Mouse (Mus musculus): ENCODE results near the gene Zfp536. TPM values are rescaled to one million over a fixed set of nuclear protein-coding genes. Genes with fewer than 3 reads are reported as not detected.

The Zfp536 gene
- polyA plus RNA-seq, 1 experiment from 2014 or later, result 3.9 TPM

DNA sequence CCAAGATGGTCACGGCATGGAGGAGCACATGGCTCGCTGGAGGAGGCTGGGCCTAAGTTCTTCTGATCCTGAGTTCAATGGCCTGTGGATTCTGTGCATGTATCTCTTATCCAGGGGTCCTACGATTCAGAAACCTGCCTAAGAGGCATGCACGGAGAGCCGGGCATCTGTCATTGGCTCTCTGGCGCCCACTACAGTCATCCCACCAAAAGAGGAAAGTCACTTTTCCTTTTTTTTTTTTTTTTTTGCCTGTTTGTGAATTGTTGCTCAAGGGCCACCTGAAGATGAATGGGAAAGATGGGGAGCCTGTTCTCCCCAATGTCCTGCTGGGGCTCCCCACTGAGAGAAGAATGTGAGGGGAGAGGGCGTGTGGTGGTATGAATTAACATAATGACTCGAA is 301.7 kb downstream of the Zfp536 start:
- WGBS, result 52% methylated on average over 8 of the region's 8 CpGs
- Histone ChIP-seq H3K9ac (ENCODE audit: low read length) (no peak overlapping the region), H3K4me3 (ENCODE audit: control insufficient read depth in 1 of 2, insufficient read depth in 1 of 2, low read depth in 1 of 2, low read length in 2 of 2) (no peak overlapping the region), H3K4me1 (ENCODE audit: control insufficient read depth in 2 of 2, insufficient read depth in 2 of 2, low read length in 2 of 2) (no peaks in the 10 kb centered on the region), H3K9me3 (ENCODE audit: control insufficient read depth, low read length) (no peaks in the 10 kb centered on the region), H3K36me3 (ENCODE audit: control insufficient read depth, insufficient read depth, low read length) (no peaks in the 10 kb centered on the region), H3K27me3 (ENCODE audit: control insufficient read depth, insufficient read depth, low read length) (no peaks in the 10 kb centered on the region), H3K4me2 (ENCODE audit: low read length) (no peak overlapping the region), H3K27ac (replicated peaks in 1 of 2; ENCODE audit: control insufficient read depth in 1 of 2, insufficient read depth in 1 of 2, low read depth in 2 of 2, low read length in 2 of 2) (no peak overlapping the region)
- ATAC-seq (ENCODE audit: insufficient number of reproducible peaks, insufficient read depth, low FRiP score, low read depth), result no peak

GRCm38 (mm10) chr7:37466477-37467243 is 306.8 kb downstream of the Zfp536 start:
- Histone ChIP-seq H3K27ac (replicated peaks in 1 of 2; ENCODE audit: control insufficient read depth in 1 of 2, insufficient read depth in 1 of 2, low read depth in 2 of 2, low read length in 2 of 2) (no peak overlapping the region), H3K9me3 (ENCODE audit: control insufficient read depth, low read length) (no peaks in the 10 kb centered on the region), H3K27me3 (ENCODE audit: control insufficient read depth, insufficient read depth, low read length) (no peaks in the 10 kb centered on the region), H3K4me1 (ENCODE audit: control insufficient read depth in 2 of 2, insufficient read depth in 2 of 2, low read length in 2 of 2) (peaks cover 0 to 2% of the 10 kb centered on the region in 2 experiments; a peak in 1 of 4 replicates), H3K4me3 (ENCODE audit: control insufficient read depth in 1 of 2, insufficient read depth in 1 of 2, low read depth in 1 of 2, low read length in 2 of 2) (no peak overlapping the region), H3K4me2 (ENCODE audit: low read length) (no peak overlapping the region), H3K9ac (ENCODE audit: low read length) (no peak overlapping the region), H3K36me3 (ENCODE audit: control insufficient read depth, insufficient read depth, low read length) (no peaks in the 10 kb centered on the region)
- 21% methylated on average over 9 of the region's 9 CpGs for WGBS
- ATAC-seq (ENCODE audit: insufficient number of reproducible peaks, insufficient read depth, low FRiP score, low read depth), result no peak; the same call in 1 of the 2 replicates

DNA sequence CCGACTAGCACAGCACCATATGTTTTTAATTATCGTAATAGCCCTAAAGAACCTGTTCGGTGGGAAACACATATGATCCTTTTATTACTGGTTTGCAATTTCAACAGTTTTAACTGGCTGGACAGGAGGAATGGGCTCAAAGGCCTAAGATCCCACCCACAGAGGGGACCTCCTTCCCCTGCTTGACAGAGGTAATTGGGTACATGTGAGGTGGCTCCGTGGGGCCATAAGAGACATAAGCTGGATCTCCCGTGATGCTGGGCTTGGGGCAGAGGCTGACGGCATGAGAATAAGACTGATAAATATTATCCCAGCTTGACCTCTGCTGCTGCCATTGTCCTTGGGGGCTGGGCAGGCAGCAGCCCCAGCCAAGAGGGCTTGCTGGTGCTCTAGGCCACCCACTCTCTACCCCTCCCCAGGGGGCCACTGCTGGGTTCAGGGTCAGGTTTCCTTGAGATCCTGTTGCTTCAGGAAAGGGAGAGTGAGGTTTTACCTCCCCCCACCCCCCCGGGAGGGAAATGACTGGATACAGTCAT is 309.2 kb downstream of the Zfp536 start:
- no peak overlapping the region for H3K4me3 ChIP-seq (ENCODE audit: control insufficient read depth in 1 of 2, insufficient read depth in 1 of 2, low read depth in 1 of 2, low read length in 2 of 2)
- no peaks in the 10 kb centered on the region for H3K9me3 ChIP-seq (ENCODE audit: control insufficient read depth, low read length)
- no peaks in the 10 kb centered on the region for H3K36me3 ChIP-seq (ENCODE audit: control insufficient read depth, insufficient read depth, low read length)
- H3K27me3 ChIP-seq (ENCODE audit: control insufficient read depth, insufficient read depth, low read length), result no peaks in the 10 kb centered on the region
- no peak overlapping the region for H3K9ac ChIP-seq (ENCODE audit: low read length)
- no peak for ATAC-seq (ENCODE audit: insufficient number of reproducible peaks, insufficient read depth, low FRiP score, low read depth)
- H3K27ac ChIP-seq (replicated peaks in 1 of 2; ENCODE audit: control insufficient read depth in 1 of 2, insufficient read depth in 1 of 2, low read depth in 2 of 2, low read length in 2 of 2), result no peak overlapping the region
- H3K4me1 ChIP-seq (ENCODE audit: control insufficient read depth in 2 of 2, insufficient read depth in 2 of 2, low read length in 2 of 2), result peaks cover 0 to 2% of the 10 kb centered on the region in 2 experiments; a peak in 1 of 4 replicates
- no peak overlapping the region for H3K4me2 ChIP-seq (ENCODE audit: low read length)
- 54% methylated on average over 7 of the region's 7 CpGs for whole genome bisulfite sequencing

DNA sequence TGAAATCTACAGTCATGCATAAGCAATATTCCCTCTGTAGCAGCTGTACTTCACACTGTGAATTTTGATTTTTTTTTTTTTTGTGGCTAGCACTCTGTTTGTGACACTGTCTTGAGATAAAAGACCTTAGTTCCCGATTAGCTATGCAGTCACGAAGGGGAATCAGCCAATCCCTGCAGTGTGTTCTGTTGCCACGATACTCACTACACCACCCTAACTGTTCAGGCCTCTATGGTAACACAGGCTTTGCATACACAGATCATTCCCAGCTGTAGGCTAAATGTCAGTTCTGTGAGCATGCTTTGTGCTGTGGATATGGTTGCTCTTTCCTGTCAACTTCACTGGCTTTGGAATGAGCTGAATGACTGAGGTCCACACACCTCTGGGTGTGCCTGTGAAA is 325.9 kb downstream of the Zfp536 start:
- Histone ChIP-seq H3K27me3 (ENCODE audit: control insufficient read depth, insufficient read depth, low read length) (no peaks in the 10 kb centered on the region), H3K36me3 (ENCODE audit: control insufficient read depth, insufficient read depth, low read length) (no peaks in the 10 kb centered on the region), H3K4me2 (ENCODE audit: low read length) (no peak overlapping the region), H3K4me1 (ENCODE audit: control insufficient read depth in 2 of 2, insufficient read depth in 2 of 2, low read length in 2 of 2) (no peaks in the 10 kb centered on the region), H3K9me3 (ENCODE audit: control insufficient read depth, low read length) (no peaks in the 10 kb centered on the region), H3K9ac (ENCODE audit: low read length) (no peak overlapping the region), H3K27ac (replicated peaks in 1 of 2; ENCODE audit: control insufficient read depth in 1 of 2, insufficient read depth in 1 of 2, low read depth in 2 of 2, low read length in 2 of 2) (no peak overlapping the region), H3K4me3 (ENCODE audit: control insufficient read depth in 1 of 2, insufficient read depth in 1 of 2, low read depth in 1 of 2, low read length in 2 of 2) (no peak overlapping the region)
- 77% methylated on average over 3 of the region's 3 CpGs for WGBS
- no peak for ATAC-seq (ENCODE audit: insufficient number of reproducible peaks, insufficient read depth, low FRiP score, low read depth)

DNA sequence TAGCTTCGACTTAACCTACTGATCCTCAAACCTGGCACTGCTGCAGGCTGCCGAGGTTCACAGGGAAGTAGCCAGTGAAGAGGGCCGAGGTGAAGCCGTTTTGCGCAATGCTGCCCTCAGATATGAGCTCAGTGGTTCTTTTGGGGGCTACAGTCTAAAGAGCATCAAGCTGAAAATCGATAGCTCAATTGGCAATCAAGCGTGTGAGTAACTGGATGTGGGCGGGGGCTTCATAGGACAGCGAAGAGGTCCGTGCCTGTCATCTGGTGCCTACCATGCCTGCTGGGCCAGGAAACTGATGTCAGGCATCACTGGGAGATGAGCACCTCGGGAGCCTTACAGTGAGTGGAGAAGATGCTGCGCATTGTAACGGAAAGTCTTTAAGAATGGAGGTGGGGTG is 333.5 kb downstream of the Zfp536 start:
- 82% methylated on average over 13 of the region's 13 CpGs for WGBS
- ATAC-seq (ENCODE audit: insufficient number of reproducible peaks, insufficient read depth, low FRiP score, low read depth), result no peak
- no peak overlapping the region for H3K27ac ChIP-seq (replicated peaks in 1 of 2; ENCODE audit: control insufficient read depth in 1 of 2, insufficient read depth in 1 of 2, low read depth in 2 of 2, low read length in 2 of 2)
- no peaks in the 10 kb centered on the region for H3K9me3 ChIP-seq (ENCODE audit: control insufficient read depth, low read length)
- no peak overlapping the region for H3K9ac ChIP-seq (ENCODE audit: low read length)
- no peak overlapping the region for H3K4me2 ChIP-seq (ENCODE audit: low read length)
- no peaks in the 10 kb centered on the region for H3K27me3 ChIP-seq (ENCODE audit: control insufficient read depth, insufficient read depth, low read length)
- H3K36me3 ChIP-seq (ENCODE audit: control insufficient read depth, insufficient read depth, low read length), result no peaks in the 10 kb centered on the region
- no peak overlapping the region for H3K4me3 ChIP-seq (ENCODE audit: control insufficient read depth in 1 of 2, insufficient read depth in 1 of 2, low read depth in 1 of 2, low read length in 2 of 2)
- no peaks in the 10 kb centered on the region for H3K4me1 ChIP-seq (ENCODE audit: control insufficient read depth in 2 of 2, insufficient read depth in 2 of 2, low read length in 2 of 2)

DNA sequence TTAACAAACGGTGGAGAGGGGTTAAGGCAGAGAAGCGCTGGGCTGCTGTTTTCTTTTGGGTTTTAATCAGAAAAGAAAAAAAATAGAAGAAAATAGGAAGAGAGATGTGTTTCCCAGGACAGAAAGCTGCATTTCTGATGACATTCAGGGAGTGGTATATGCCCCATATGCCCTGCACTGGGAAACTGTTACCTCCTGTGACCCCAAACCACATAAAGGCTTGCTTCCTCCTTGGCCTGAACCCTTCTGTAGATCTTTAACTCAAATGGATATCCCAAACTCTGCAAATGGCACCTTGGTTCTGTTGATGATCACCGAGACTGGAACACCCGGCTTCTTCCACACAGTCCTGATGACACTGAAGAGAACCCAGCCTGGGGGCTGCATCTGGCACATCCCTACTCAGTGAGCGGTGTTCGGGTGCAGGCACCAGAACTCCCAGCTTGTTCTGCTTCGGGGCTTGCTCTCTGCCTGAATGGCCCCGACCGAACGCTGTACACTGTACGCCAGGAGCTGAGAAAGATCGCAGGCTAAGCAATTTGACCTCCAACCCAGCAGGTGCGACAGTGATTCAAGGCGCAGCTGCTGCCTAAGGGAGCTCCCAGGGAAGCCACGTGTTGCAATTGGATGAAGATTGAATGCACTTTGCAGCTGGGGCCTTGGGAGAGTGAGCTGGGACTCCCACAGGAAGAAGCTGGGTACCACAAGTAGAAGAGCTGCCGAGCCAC is 334.2 kb downstream of the Zfp536 start:
- H3K4me1 ChIP-seq (ENCODE audit: control insufficient read depth in 2 of 2, insufficient read depth in 2 of 2, low read length in 2 of 2), result no peaks in the 10 kb centered on the region
- no peak overlapping the region for H3K27ac ChIP-seq (replicated peaks in 1 of 2; ENCODE audit: control insufficient read depth in 1 of 2, insufficient read depth in 1 of 2, low read depth in 2 of 2, low read length in 2 of 2)
- 77% methylated on average over 16 of the region's 16 CpGs for WGBS
- no peaks in the 10 kb centered on the region for H3K27me3 ChIP-seq (ENCODE audit: control insufficient read depth, insufficient read depth, low read length)
- no peaks in the 10 kb centered on the region for H3K9me3 ChIP-seq (ENCODE audit: control insufficient read depth, low read length)
- no peak overlapping the region for H3K9ac ChIP-seq (ENCODE audit: low read length)
- no peak overlapping the region for H3K4me2 ChIP-seq (ENCODE audit: low read length)
- no peak overlapping the region for H3K4me3 ChIP-seq (ENCODE audit: control insufficient read depth in 1 of 2, insufficient read depth in 1 of 2, low read depth in 1 of 2, low read length in 2 of 2)
- ATAC-seq (ENCODE audit: insufficient number of reproducible peaks, insufficient read depth, low FRiP score, low read depth), result no peak
- no peaks in the 10 kb centered on the region for H3K36me3 ChIP-seq (ENCODE audit: control insufficient read depth, insufficient read depth, low read length)

GRCm38 (mm10) chr7:37437887-37438286 is 335.6 kb downstream of the Zfp536 start:
- Histone ChIP-seq H3K27ac (replicated peaks in 1 of 2; ENCODE audit: control insufficient read depth in 1 of 2, insufficient read depth in 1 of 2, low read depth in 2 of 2, low read length in 2 of 2) (no peak overlapping the region), H3K4me2 (ENCODE audit: low read length) (no peak overlapping the region), H3K27me3 (ENCODE audit: control insufficient read depth, insufficient read depth, low read length) (no peaks in the 10 kb centered on the region), H3K4me3 (ENCODE audit: control insufficient read depth in 1 of 2, insufficient read depth in 1 of 2, low read depth in 1 of 2, low read length in 2 of 2) (no peak overlapping the region), H3K9me3 (ENCODE audit: control insufficient read depth, low read length) (no peaks in the 10 kb centered on the region), H3K9ac (ENCODE audit: low read length) (no peak overlapping the region), H3K36me3 (ENCODE audit: control insufficient read depth, insufficient read depth, low read length) (no peaks in the 10 kb centered on the region), H3K4me1 (ENCODE audit: control insufficient read depth in 2 of 2, insufficient read depth in 2 of 2, low read length in 2 of 2) (no peaks in the 10 kb centered on the region)
- no peak for ATAC-seq (ENCODE audit: insufficient number of reproducible peaks, insufficient read depth, low FRiP score, low read depth)
- WGBS, result 57% methylated on average over 3 of the region's 3 CpGs
